Mouse (Mus musculus): ENCODE results near the gene Tmem251. TPM values are rescaled to one million over a fixed set of nuclear protein-coding genes. Genes with fewer than 3 reads are reported as not detected.
A peak's percentile ranks its signal among the peaks of the same experiment; 100 is the strongest.

Tmem251 gene
- polyA plus RNA-seq, 1 experiment from 2014 or later: 9.4 TPM

DNA sequence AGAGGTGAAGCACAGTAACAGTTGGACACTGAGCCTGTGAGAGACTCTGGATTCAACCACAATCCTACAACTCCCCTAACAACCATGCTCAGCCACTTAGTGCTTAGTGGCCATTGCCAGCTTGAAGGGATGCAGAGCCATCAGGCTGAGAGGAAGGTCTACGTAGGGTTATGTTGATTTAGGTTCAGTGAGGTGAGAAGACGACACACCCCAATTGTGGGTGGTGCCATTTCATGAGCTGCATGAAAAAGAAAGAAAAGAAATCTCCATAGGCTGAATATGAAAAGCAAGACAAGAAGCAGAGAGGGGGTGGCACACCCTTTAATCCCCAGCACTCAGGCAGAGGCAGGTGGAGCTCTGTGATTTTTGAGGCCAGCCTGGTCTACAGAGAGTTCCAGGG lies 29.4 kb upstream of the Tmem251 start:
- 68% methylated on average over 2 of the region's 2 CpGs for WGBS
- no peak for ATAC-seq (ENCODE audit: insufficient number of reproducible peaks, low FRiP score, low TSS enrichment, low read depth)
- Histone ChIP-seq H3K9ac (no peak overlapping the region), H3K4me3 (no peak overlapping the region), H3K4me2 (no peak overlapping the region), H3K27me3 (no peaks in the 10 kb centered on the region), H3K9me3 (no peaks in the 10 kb centered on the region), H3K36me3 (no peaks in the 10 kb centered on the region), H3K27ac (no peak overlapping the region), H3K4me1 (peaks cover 7% of the 10 kb centered on the region; the same call in 1 of the 2 replicates)

GRCm38 (mm10) chr12:102714654-102715395 lies 28.7 kb upstream of the Tmem251 start:
- 82% methylated on average over 10 of the region's 10 CpGs for WGBS
- Histone ChIP-seq H3K4me3 (no peak overlapping the region), H3K9me3 (no peaks in the 10 kb centered on the region), H3K4me1 (peaks cover 12% of the 10 kb centered on the region; the same call in 1 of the 2 replicates), H3K27ac (no peak overlapping the region), H3K36me3 (no peaks in the 10 kb centered on the region), H3K27me3 (no peaks in the 10 kb centered on the region), H3K9ac (no peak overlapping the region), H3K4me2 (no peak overlapping the region)
- ATAC-seq (ENCODE audit: insufficient number of reproducible peaks, low FRiP score, low TSS enrichment, low read depth): no peak

DNA sequence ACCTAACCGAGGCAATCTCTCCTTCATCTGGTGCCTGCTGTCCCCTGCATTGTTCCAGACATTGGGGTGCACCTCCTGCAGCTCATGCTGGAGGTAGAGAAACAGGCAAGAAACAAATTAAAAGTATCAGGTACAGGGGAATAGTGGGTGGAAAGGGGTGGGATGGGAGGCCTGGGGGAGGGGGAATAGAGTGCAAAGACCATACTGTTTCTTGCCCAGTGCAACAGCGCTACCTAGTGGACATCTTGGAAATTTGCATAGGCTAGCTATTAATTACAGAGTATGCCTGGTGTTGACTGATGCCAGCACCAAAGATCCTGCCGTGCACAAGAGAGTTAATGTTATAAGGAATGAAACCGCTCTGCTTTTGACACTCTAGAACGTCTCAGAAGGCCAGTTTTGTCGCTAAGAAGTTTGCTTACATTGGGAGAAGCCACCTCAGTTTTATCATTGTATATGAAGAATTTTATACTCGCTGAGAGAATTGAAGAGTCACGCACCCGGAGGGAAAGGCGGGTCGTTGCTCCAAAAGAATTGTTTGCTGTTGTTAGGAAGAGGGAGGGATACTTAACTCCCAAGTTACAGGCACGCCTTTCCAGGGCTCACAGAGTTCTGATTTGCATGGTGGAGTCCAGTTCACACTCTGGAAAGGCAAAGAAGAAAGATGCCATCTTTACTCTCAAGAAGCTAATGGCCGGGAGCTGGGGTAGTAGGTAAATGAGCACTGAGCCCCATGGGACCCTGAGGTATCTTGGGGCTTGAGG lies 23.8 kb upstream of the Tmem251 start:
- ATAC-seq (ENCODE audit: insufficient number of reproducible peaks, low FRiP score, low TSS enrichment, low read depth): peak; percentile 70
- no peaks in the 10 kb centered on the region for H3K9me3 ChIP-seq
- no peaks in the 10 kb centered on the region for H3K27me3 ChIP-seq
- no peaks in the 10 kb centered on the region for H3K36me3 ChIP-seq
- H3K9ac ChIP-seq: no peak overlapping the region
- H3K4me2 ChIP-seq: peak overlapping the region; percentile 24; the same call in 1 of the 2 replicates
- 18% methylated on average over 13 of the region's 13 CpGs for WGBS
- no peak overlapping the region for H3K27ac ChIP-seq
- peaks cover 10% of the 10 kb centered on the region; the same call in 1 of the 2 replicates for H3K4me1 ChIP-seq
- 0 out of 2 replicates have a peak overlapping the region, but pooled peaks have one; percentile 7 for H3K4me3 ChIP-seq

- H3K4me2 ChIP-seq: no peak overlapping the region
- H3K9ac ChIP-seq: no peak overlapping the region
- H3K27me3 ChIP-seq: no peaks in the 10 kb centered on the region
- H3K27ac ChIP-seq: no peak overlapping the region
- ATAC-seq (ENCODE audit: insufficient number of reproducible peaks, low FRiP score, low TSS enrichment, low read depth): no peak
- no peaks in the 10 kb centered on the region for H3K9me3 ChIP-seq
- no peak overlapping the region for H3K4me3 ChIP-seq
- WGBS: 52% methylated on average over 11 of the region's 11 CpGs
- H3K36me3 ChIP-seq: no peaks in the 10 kb centered on the region
- peaks cover 14% of the 10 kb centered on the region; the same call in 1 of the 2 replicates for H3K4me1 ChIP-seq
Observed at GRCm38 (mm10) chr12:102722451-102722850, 21.1 kb upstream of the Tmem251 start.

- Histone ChIP-seq H3K9me3 (no peaks in the 10 kb centered on the region), H3K27ac (no peak overlapping the region), H3K4me3 (no peak overlapping the region), H3K36me3 (no peaks in the 10 kb centered on the region), H3K9ac (no peak overlapping the region), H3K27me3 (no peaks in the 10 kb centered on the region), H3K4me1 (peaks cover 14% of the 10 kb centered on the region; the same call in 1 of the 2 replicates), H3K4me2 (no peak overlapping the region)
- 81% methylated on average over 8 of the region's 8 CpGs for WGBS
- no peak for ATAC-seq (ENCODE audit: insufficient number of reproducible peaks, low FRiP score, low TSS enrichment, low read depth)
Observed at GRCm38 (mm10) chr12:102722966-102723365, 20.6 kb upstream of the Tmem251 start.

DNA sequence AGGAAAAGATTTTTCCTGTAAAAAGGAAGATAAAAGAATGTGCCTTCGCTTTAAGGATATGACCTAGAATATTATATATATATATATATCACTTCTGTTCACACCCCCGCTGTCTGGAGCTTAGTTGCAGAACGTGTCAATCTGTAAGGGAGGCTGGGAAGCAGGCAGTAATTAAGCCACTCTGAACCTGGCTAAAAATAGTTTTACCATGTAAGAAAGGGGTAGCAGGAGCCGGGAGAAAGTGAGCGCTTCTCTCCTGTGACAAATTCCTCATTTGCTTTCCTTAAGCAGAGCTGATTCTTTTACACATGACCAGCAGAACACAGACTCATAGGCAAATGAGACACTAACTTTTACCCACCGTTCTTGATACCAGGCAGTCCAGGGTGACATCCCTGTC lies 19.7 kb upstream of the Tmem251 start:
- no peak for ATAC-seq (ENCODE audit: insufficient number of reproducible peaks, low FRiP score, low TSS enrichment, low read depth)
- Histone ChIP-seq H3K4me3 (no peak overlapping the region), H3K4me2 (no peak overlapping the region), H3K27ac (no peak overlapping the region), H3K27me3 (no peaks in the 10 kb centered on the region), H3K36me3 (no peaks in the 10 kb centered on the region), H3K9ac (no peak overlapping the region), H3K4me1 (peaks cover 14% of the 10 kb centered on the region; the same call in 1 of the 2 replicates), H3K9me3 (no peaks in the 10 kb centered on the region)
- WGBS: 37% methylated on average over 6 of the region's 6 CpGs

- WGBS: 89% methylated on average over 6 of the region's 6 CpGs
Observed at GRCm38 (mm10) chr12:102725146-102725545, 18.4 kb upstream of the Tmem251 start.

DNA sequence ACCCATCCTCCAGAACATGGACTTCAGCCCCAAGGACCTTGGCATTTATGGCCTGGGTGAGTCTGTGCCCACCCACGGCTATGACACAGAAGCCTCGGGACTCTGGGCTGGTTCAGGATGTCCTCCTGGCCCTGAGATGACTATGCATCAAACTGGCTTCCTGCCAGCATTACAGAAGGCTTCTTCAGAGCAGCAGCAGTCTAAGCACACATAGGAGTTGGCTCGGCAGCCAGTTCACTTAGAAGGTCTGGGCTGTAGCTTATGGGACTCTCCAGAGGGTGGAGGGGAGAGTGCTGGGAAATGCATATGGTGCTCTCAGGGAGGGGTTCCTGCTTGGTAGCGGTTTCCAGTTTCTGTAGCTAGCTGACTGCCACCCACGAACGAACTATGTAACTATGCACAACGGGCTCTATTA lies 17.8 kb upstream of the Tmem251 start:
- WGBS: 52% methylated on average over 7 of the region's 7 CpGs
- Histone ChIP-seq H3K9me3 (no peaks in the 10 kb centered on the region), H3K27me3 (no peaks in the 10 kb centered on the region), H3K36me3 (no peaks in the 10 kb centered on the region), H3K4me1 (peaks cover 17% of the 10 kb centered on the region), H3K9ac (no peak overlapping the region), H3K27ac (no peak overlapping the region), H3K4me2 (no peak overlapping the region), H3K4me3 (no peak overlapping the region)
- no peak for ATAC-seq (ENCODE audit: insufficient number of reproducible peaks, low FRiP score, low TSS enrichment, low read depth)

More at GRCm38 (mm10) chr12:102725146-102725545, 18.4 kb upstream of the Tmem251 start:
- H3K4me3 ChIP-seq: no peak overlapping the region
- no peaks in the 10 kb centered on the region for H3K9me3 ChIP-seq
- peaks cover 11% of the 10 kb centered on the region for H3K4me1 ChIP-seq
- H3K27ac ChIP-seq: no peak overlapping the region
- H3K4me2 ChIP-seq: no peak overlapping the region
- no peak overlapping the region for H3K9ac ChIP-seq
- H3K27me3 ChIP-seq: no peaks in the 10 kb centered on the region
- no peaks in the 10 kb centered on the region for H3K36me3 ChIP-seq
- ATAC-seq (ENCODE audit: insufficient number of reproducible peaks, low FRiP score, low TSS enrichment, low read depth): no peak

DNA sequence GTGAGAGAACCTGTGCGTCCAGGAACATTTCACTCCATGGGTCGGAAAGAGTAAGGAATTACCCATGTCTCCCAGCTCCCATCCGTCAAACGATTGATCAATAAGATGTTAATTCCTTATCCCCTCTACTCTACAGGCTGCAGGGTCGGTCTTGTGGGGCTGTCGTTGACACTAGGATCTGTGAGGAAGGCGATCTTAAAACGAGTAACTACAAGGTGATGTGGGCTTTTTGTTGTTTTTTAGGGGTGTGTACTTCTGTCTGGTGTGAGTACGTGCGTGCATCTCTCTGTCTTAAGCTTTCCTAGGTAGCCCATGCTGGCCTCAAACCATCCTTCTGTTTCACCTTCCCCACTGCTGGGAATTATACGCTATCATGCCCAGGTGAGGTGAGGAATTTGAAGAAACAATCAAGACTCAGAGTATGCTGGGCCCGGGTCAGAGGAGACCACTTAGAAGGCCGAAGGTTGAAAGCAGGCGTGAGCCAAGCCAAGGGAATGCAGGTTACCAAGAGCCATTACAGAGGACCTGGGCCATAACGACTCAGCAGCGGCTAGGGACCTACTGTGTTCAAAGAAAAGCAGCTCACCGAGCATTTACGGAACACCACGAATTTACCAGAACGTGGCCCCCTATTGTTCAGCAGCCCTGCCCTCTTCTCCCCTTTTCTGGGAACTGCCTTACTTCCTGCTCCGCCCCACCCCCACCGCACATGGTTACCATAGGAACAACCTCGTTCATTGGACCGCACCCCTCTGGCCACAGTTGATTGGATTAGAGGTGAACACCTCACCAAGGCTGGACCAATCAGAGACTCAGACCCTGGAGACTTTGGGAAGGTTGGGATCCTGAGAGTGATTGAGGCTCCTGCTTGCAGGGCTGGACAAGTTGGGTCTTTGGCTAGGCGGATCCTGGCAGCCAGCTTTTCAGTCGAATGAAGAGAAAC lies 13.4 kb upstream of the Tmem251 start:
- Histone ChIP-seq H3K9ac (no peak overlapping the region), H3K4me2 (peak overlapping the region; percentile 43), H3K4me3 (peak overlapping the region; percentile 33), H3K27me3 (no peaks in the 10 kb centered on the region), H3K4me1 (peaks cover 27% of the 10 kb centered on the region), H3K36me3 (no peaks in the 10 kb centered on the region), H3K27ac (peak overlapping the region; percentile 84), H3K9me3 (no peaks in the 10 kb centered on the region)
- 29% methylated on average over 26 of the region's 26 CpGs for WGBS
- peak; percentile 92 for ATAC-seq (ENCODE audit: insufficient number of reproducible peaks, low FRiP score, low TSS enrichment, low read depth)

GRCm38 (mm10) chr12:102730798-102731619 lies 12.6 kb upstream of the Tmem251 start:
- peaks cover 23% of the 10 kb centered on the region for H3K4me1 ChIP-seq
- H3K4me3 ChIP-seq: peak overlapping the region; percentile 33
- peak overlapping the region; percentile 43 for H3K4me2 ChIP-seq
- H3K36me3 ChIP-seq: no peaks in the 10 kb centered on the region
- H3K27ac ChIP-seq: peak overlapping the region; percentile 84
- no peaks in the 10 kb centered on the region for H3K9me3 ChIP-seq
- WGBS: 8% methylated on average over 16 of the region's 16 CpGs
- H3K27me3 ChIP-seq: no peaks in the 10 kb centered on the region
- H3K9ac ChIP-seq: no peak overlapping the region
- 0 out of 2 replicates have a peak, but pooled peaks have one; percentile 6 for ATAC-seq (ENCODE audit: insufficient number of reproducible peaks, low FRiP score, low TSS enrichment, low read depth)

DNA sequence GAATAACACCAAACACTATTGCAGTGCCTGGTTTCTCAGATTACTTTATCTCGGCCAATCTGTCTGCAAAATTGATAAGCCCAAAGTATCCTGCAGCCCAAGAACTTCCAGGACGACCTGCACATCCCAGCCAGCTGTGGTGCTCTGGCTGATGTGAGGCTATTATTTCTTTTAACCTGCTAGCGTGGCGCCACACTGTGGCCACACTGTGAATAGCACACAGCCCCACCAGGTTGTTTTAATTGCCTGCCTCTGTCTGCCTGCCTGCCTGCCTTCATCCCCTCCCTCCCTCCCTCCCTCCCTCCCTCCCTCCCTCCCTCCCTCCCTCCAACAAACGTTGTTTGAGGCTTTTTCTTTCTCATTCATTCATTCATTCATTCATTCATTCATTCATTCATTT lies 10.2 kb upstream of the Tmem251 start:
- Histone ChIP-seq H3K36me3 (no peaks in the 10 kb centered on the region), H3K27ac (no peak overlapping the region), H3K9me3 (no peaks in the 10 kb centered on the region), H3K4me2 (no peak overlapping the region), H3K4me3 (no peak overlapping the region), H3K27me3 (no peaks in the 10 kb centered on the region), H3K9ac (no peak overlapping the region), H3K4me1 (peaks cover 22% of the 10 kb centered on the region)
- WGBS: 12% methylated on average over 5 of the region's 5 CpGs
- no peak for ATAC-seq (ENCODE audit: insufficient number of reproducible peaks, low FRiP score, low TSS enrichment, low read depth)
